Mouse (Mus musculus): ENCODE measurements around the gene Zc3h12c.

GRCm38 (mm10) chr9:52203189-52203588, 34.8 kb upstream of the Zc3h12c start:
- TF ChIP-seq CHD1 (IDR thresholded peaks at IDR 0.05; ENCODE audit: low read depth, low read length) (no peak), MAX (IDR thresholded peaks at IDR 0.05; ENCODE audit: low read length) (no peak), CTCF (IDR thresholded peaks at IDR 0.05 in 2 of 3, conservative IDR thresholded peaks at IDR 0.05 in 1 of 3; ENCODE audit: control insufficient read depth in 1 of 3, insufficient read depth in 1 of 3, low read depth in 2 of 3, low read length in 3 of 3, poor library complexity in 1 of 3, severe bottlenecking in 1 of 3) (no peak), SIN3A (IDR thresholded peaks at IDR 0.05; ENCODE audit: low read length) (no peak), TAL1 (IDR thresholded peaks at IDR 0.05; ENCODE audit: low read length) (no peak), RAD21 (IDR thresholded peaks at IDR 0.05; ENCODE audit: low read depth, low read length) (no peak), EP300 (IDR thresholded peaks at IDR 0.05; ENCODE audit: low read depth in 1 of 2, low read length in 2 of 2) (no peak), POLR2A (IDR thresholded peaks at IDR 0.05; ENCODE audit: control insufficient read depth in 1 of 2, insufficient read depth in 1 of 2, low read depth in 1 of 2, low read length in 2 of 2, poor library complexity in 1 of 2) (no peak), GATA1 (IDR thresholded peaks at IDR 0.05; ENCODE audit: low read depth, low read length) (no peak), CHD2 (IDR thresholded peaks at IDR 0.05; ENCODE audit: low read length) (no peak)

All from MEL (cell line).